Mouse (Mus musculus) inflammation-experienced regulatory T-cells, adult 16 weeks (primary cell): Measurements from ENCODE around the gene Ap1s2. TPM values are rescaled to one million over a fixed set of nuclear protein-coding genes. Genes with fewer than 3 reads are reported as not detected.

Experiments
- polyA plus RNA-seq: library from polyadenylated mRNA; unstranded; fragments of 100-300 nt; shearing (Covaris generic); gene quantifications from one replicate; pipeline ENCODE4 v1.2.1, GENCODE M21; 2017

Gene Ap1s2
- 20.4 TPM for polyA plus RNA-seq

DNA sequence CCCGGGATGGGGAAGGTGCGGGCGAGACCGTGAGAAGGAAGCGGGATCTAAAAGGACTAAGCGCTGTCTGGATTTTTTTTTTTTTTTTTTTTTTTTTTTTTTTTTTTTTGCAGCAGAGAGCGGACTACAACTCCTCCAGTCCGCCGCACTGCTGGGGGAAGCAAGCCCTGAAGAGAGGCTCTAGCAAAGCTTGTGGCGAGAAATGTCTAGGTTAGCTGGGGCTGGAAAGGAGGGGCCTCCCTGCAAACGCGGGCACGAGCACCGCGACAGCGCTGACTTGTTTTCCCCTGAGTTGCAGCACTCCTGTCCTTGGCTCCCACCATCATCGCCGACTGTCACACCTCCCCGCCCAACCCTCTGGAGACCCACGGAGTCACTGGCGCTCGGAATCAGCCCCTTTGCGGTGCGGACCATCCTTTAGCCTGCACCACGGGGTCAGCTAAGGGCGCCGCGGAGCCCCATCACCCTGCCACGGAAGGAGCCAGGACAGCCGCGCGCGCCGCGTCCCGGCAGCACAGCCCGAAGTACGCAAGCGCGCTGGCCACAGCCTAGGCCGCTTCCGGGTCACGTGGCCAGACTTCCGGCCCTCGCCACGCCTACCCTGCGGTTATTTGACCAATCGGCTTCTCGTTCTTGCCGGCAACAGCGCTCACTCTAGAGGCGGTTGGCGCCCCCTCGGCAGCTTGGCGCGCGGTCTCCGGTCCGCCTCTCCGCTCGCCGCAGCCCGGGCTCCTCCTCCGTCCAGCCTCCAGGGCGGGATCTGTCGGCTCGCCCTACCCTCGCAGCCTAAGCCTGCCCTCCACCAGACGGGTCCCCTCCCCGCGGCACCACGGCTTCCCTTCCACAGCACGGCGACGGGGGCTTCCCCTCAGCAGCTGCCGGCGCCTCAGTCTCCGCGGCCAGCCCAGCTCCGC lies at the start of gene Ap1s2:
Gene Ap1s2 (plus strand): TSS at position 681 of the 914 bp plus-strand sequence.

DNA sequence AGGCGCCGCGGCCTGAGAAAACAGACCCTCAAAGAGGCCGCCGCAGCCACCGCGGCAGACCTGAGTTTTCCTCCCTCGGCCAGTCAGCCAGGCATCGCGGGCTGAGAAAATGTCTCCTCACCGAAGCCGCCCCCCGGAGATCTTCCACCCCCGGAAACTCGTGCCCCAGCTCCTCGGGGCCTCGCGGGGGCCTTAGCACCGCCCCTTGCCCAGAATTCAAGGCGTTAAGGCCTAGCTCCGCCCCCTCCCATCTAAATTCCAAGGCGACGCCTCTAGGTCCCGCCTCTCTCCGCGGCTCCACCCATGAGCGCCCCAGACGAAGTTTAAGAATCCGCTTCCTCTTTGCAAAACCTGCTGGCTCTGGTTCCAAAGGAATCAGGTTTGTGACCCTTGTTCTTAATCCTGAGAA lies 49.7 kb downstream of the Ap1s2 start, which contains the start of gene Zrsr2:
Gene Zrsr2 (minus strand): TSS at position 195 of the 409 bp plus-strand sequence.

Other genes starting within 250 kb of the Ap1s2 start
- gene Rnf138rt1, start 147.7 kb upstream of the Ap1s2 start, polyA plus RNA-seq: not detected
- 66.5 TPM for gene Zrsr2, start 49.6 kb downstream of the Ap1s2 start, polyA plus RNA-seq
- 4.2 TPM for gene Car5b, start 119.0 kb downstream of the Ap1s2 start, polyA plus RNA-seq
- 5.5 TPM for gene Siah1b, start 167.5 kb downstream of the Ap1s2 start, polyA plus RNA-seq
- not detected for gene Cltrn, start 179.8 kb downstream of the Ap1s2 start, polyA plus RNA-seq
- gene Ace2, start 230.3 kb downstream of the Ap1s2 start, polyA plus RNA-seq: not detected